ENCODE assay signal across 8 mouse cellular contexts in genomic region chr6:48626984-48627383, GRCm38 (mm10). TPM values are rescaled to one million over a fixed set of nuclear protein-coding genes. Genes with fewer than 3 reads are reported as not detected.
A peak's percentile ranks its signal among the peaks of the same experiment; 100 is the strongest.
DNase-seq lines count a peak whose midpoint lies in the region; TF ChIP-seq lines count a peak whose summit lies in the region.

No protein-coding gene starts in this region.

- peak overlapping the region; percentile 80 for H3K27ac ChIP-seq in layer of hippocampus, adult 2 months

- peak; percentile 57 for DNase-seq in Muller cell, postnatal 12 days (ENCODE audit: inconsistent ontology term)
- DNase-seq in cerebellum, adult 11-12 months = peak; percentile 69
- peak; percentile 62 for DNase-seq in forelimb bud, embryonic 11.5 days (ENCODE audit: low read depth, low spot score)
- DNase-seq in heart, postnatal 4 days = peak; percentile 53
- peak; percentile 64 for DNase-seq in layer of hippocampus, adult 2 months (ENCODE audit: low spot score in 2 of 2)
- DNase-seq in lung, adult 2 months = peak; percentile 14
- DNase-seq in retina, postnatal 1 day = peak; percentile 85
- no peak for DNase-seq in spleen, postnatal 4 days (ENCODE audit: low spot score in 2 of 2)

- H3K4me1 ChIP-seq in lung, adult 2 months (ENCODE audit: control insufficient read depth, insufficient read depth, low read length) = no peaks in the 10 kb centered on the region

- H3K4me3 ChIP-seq in layer of hippocampus, adult 2 months = peak overlapping the region; percentile 73
- peak overlapping the region; percentile 47 for H3K4me3 ChIP-seq in lung, adult 2 months (replicated peaks; ENCODE audit: extremely low read depth, low read depth, low read length)

- WGBS in lung, adult 2 months = under 1% methylated on average over 32 of the region's 32 CpGs

- TF ChIP-seq POLR2A in lung, adult 2 months (IDR thresholded peaks at IDR 0.05; ENCODE audit: borderline replicate concordance, extremely low read depth, low read depth, low read length) = no peak

- TF ChIP-seq CTCF in layer of hippocampus, adult 2 months (conservative IDR thresholded peaks at IDR 0.05) = peak; percentile 52
- no peak for TF ChIP-seq CTCF in lung, adult 2 months (IDR thresholded peaks at IDR 0.05; ENCODE audit: insufficient read depth, low read length)

RNA-seq across cellular contexts. Expression of gene AI854703, which starts 0.4 kb away (rescaled TPM):
- under 1 TPM; 0.41 to 0.50 TPM for total RNA-seq in heart, postnatal 4 days (2021)
- total RNA-seq in layer of hippocampus, adult 2 months (2021) = 10 to 100 TPM; 12.7 to 13.4 TPM
- 0.98 and 1.3 TPM in 2 replicates for polyA plus RNA-seq in lung, adult 2 months (2012; rRNA removed)

RNA-seq across cellular contexts. Expression of gene Gimap8, which starts 20.1 kb away (rescaled TPM):
- total RNA-seq in heart, postnatal 4 days (2021) = 1 to 10 TPM; 9.0 to 9.3 TPM
- under 1 TPM; 0.81 to 0.97 TPM for total RNA-seq in layer of hippocampus, adult 2 months (2021)
- polyA plus RNA-seq in lung, adult 2 months (2012; rRNA removed) = 11.4 and 15.2 TPM in 2 replicates

RNA-seq across cellular contexts. Expression of gene Zfp775, which starts 25.1 kb away (rescaled TPM):
- total RNA-seq in heart, postnatal 4 days (2021) = 1 to 10 TPM; 4.0 to 5.4 TPM
- 10 to 100 TPM in 1 of 2 experiments, 1 to 10 TPM in 1; 7.9 to 10.4 TPM for total RNA-seq in layer of hippocampus, adult 2 months (2021)
- 6.7 and 7.2 TPM in 2 replicates for polyA plus RNA-seq in lung, adult 2 months (2012; rRNA removed)

RNA-seq across cellular contexts. Expression of gene Gm44965, which starts 33.2 kb away (rescaled TPM):
- total RNA-seq in heart, postnatal 4 days (2021) = not detected
- total RNA-seq in layer of hippocampus, adult 2 months (2021) = not detected
- not detected in 2 replicates for polyA plus RNA-seq in lung, adult 2 months (2012; rRNA removed)

RNA-seq across cellular contexts. Expression of gene Repin1, which starts 33.3 kb away (rescaled TPM):
- total RNA-seq in heart, postnatal 4 days (2021) = 10 to 100 TPM; 30.4 to 31.2 TPM
- 10 to 100 TPM; 48.6 to 53.1 TPM for total RNA-seq in layer of hippocampus, adult 2 months (2021)
- 34.2 and 42.7 TPM in 2 replicates for polyA plus RNA-seq in lung, adult 2 months (2012; rRNA removed)

Comparison
In these comparisons a context has a peak if more than half of its experiments do, and no peak if none do; other contexts are left out.
1. DNase-seq: peak in Muller cell, postnatal 12 days (single experiment), cerebellum, adult 11-12 months (single experiment), forelimb bud, embryonic 11.5 days (single experiment), heart, postnatal 4 days (single experiment), layer of hippocampus, adult 2 months (2 of 2), lung, adult 2 months (single experiment) and retina, postnatal 1 day (single experiment); none in spleen, postnatal 4 days (0 of 2).
2. RNA of gene AI854703, which starts 0.4 kb away (total RNA-seq): 12.7 to 13.4 TPM in layer of hippocampus, adult 2 months; 0.41 to 0.50 TPM in heart, postnatal 4 days; every median in the first group is over 4 times any median in the second.
3. RNA of gene Gimap8, which starts 20.1 kb away (total RNA-seq): 9.0 to 9.3 TPM in heart, postnatal 4 days; 0.81 to 0.97 TPM in layer of hippocampus, adult 2 months; every median in the first group is over 4 times any median in the second.